9 mouse cellular contexts compared by ENCODE assay signal in the genomic region with DNA sequence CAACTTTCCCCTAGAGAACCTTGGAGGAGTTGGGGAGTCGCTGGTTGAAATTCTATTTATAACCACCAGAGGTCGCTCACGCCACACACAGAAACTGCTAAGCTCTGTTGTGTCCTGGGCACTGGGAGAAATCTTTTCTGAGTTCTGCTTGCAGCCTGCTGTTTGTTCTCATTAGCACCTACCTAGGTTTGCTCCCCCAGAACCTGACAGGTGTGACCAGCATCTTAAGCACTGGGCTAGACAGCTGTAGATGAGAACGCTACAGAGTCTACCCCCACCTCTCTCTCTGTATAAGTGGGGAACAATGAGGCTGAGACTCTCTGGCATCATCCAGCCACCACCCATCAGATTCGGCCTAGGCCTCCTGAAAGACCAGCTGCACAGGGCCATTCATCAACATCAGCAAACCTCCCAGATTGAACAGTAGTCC. TPM values are rescaled to one million over a fixed set of nuclear protein-coding genes. Genes with fewer than 3 reads are reported as not detected.
DNase-seq lines count a peak whose midpoint lies in the region; ATAC-seq and TF ChIP-seq lines count a peak whose summit lies in the region.
"Had no signal": no experiment of that assay in that cellular context is flagged by ENCODE, and none has a peak within 500 bp of the region (broad histone marks: within the 10 kb centered on the region; RNA-seq: fewer than 3 reads in every experiment).

No protein-coding gene starts in this region.

- no peak for TF ChIP-seq EP300 in heart, postnatal 0 days (IDR thresholded peaks at IDR 0.05; ENCODE audit: low read depth)
- TF ChIP-seq EP300 in stomach, postnatal 0 days (optimal IDR thresholded peaks at IDR 0.05): no peak

- no peak overlapping the region for H3K4me2 ChIP-seq in forebrain, embryonic 12.5 days
- no peak overlapping the region for H3K4me2 ChIP-seq in heart, postnatal 0 days (ENCODE audit: low read depth, low read length)
- no peak overlapping the region for H3K4me2 ChIP-seq in midbrain, embryonic 12.5 days (replicated peaks)
- no peak overlapping the region for H3K4me2 ChIP-seq in stomach, postnatal 0 days (replicated peaks; ENCODE audit: low read depth)

- 19% methylated on average over 5 of the region's 5 CpGs for WGBS in forebrain, embryonic 10.5 days
- WGBS in forebrain, embryonic 12.5 days: 9% methylated on average over 5 of the region's 5 CpGs
- 18% methylated on average over 5 of the region's 5 CpGs for WGBS in heart, postnatal 0 days
- WGBS in midbrain, embryonic 12.5 days: 17% methylated on average over 5 of the region's 5 CpGs
- 13% methylated on average over 5 of the region's 5 CpGs for WGBS in stomach, postnatal 0 days

- H3K4me1 ChIP-seq in forebrain, embryonic 10.5 days: no peaks in the 10 kb centered on the region
- no peaks in the 10 kb centered on the region for H3K4me1 ChIP-seq in forebrain, embryonic 12.5 days
- no peaks in the 10 kb centered on the region for H3K4me1 ChIP-seq in heart, postnatal 0 days (ENCODE audit: control insufficient read depth, insufficient read depth)
- H3K4me1 ChIP-seq in midbrain, embryonic 12.5 days: no peaks in the 10 kb centered on the region
- H3K4me1 ChIP-seq in stomach, postnatal 0 days (replicated peaks; ENCODE audit: control insufficient read depth, insufficient read depth): no peaks in the 10 kb centered on the region

- H3K27me3 ChIP-seq in forebrain, embryonic 10.5 days (ENCODE audit: poor library complexity, severe bottlenecking): no peaks in the 10 kb centered on the region
- H3K27me3 ChIP-seq in forebrain, embryonic 12.5 days: no peaks in the 10 kb centered on the region; the same call in 1 of the 2 replicates
- H3K27me3 ChIP-seq in heart, postnatal 0 days (ENCODE audit: control insufficient read depth, insufficient read depth, low read length): no peaks in the 10 kb centered on the region
- no peaks in the 10 kb centered on the region; the same call in 1 of the 2 replicates for H3K27me3 ChIP-seq in midbrain, embryonic 12.5 days
- H3K27me3 ChIP-seq in stomach, postnatal 0 days (ENCODE audit: control insufficient read depth, insufficient read depth, low read length): no peaks in the 10 kb centered on the region

- no peak overlapping the region for H3K4me3 ChIP-seq in forebrain, embryonic 10.5 days
- no peak overlapping the region for H3K4me3 ChIP-seq in forebrain, embryonic 12.5 days (replicated peaks)
- no peak overlapping the region for H3K4me3 ChIP-seq in heart, postnatal 0 days (ENCODE audit: low read depth, low read length)
- no peak overlapping the region for H3K4me3 ChIP-seq in midbrain, embryonic 12.5 days
- H3K4me3 ChIP-seq in stomach, postnatal 0 days (ENCODE audit: low read depth, low read length): no peak overlapping the region

- DNase-seq in forebrain, embryonic 10.5 days (ENCODE audit: extremely low spot score, low spot score): peak; percentile 56
- peak; percentile 66 for DNase-seq in CD4-positive helper T cell, adult 2 months (ENCODE audit: low read depth, low spot score)
- peak; percentile 66 to 71 for DNase-seq in cerebellum, postnatal 10 days
- peak; percentile 64 for DNase-seq in heart, postnatal 0 days (ENCODE audit: low spot score)
- DNase-seq in layer of hippocampus, postnatal 10 days (ENCODE audit: low spot score in 2 of 2): peak; percentile 54 to 65
- peak; percentile 34 for DNase-seq in stomach, postnatal 0 days (ENCODE audit: low spot score)

- H3K9me3 ChIP-seq in forebrain, embryonic 10.5 days: peaks cover 8% of the 10 kb centered on the region; the same call in 1 of the 2 replicates
- peaks cover 7% of the 10 kb centered on the region; the same call in 1 of the 2 replicates for H3K9me3 ChIP-seq in forebrain, embryonic 12.5 days
- peaks cover 11% of the 10 kb centered on the region; the same call in 1 of the 2 replicates for H3K9me3 ChIP-seq in heart, postnatal 0 days (replicated peaks; ENCODE audit: control insufficient read depth, low read length)
- H3K9me3 ChIP-seq in midbrain, embryonic 12.5 days: peaks cover 10% of the 10 kb centered on the region; the same call in 1 of the 2 replicates
- no peaks in the 10 kb centered on the region for H3K9me3 ChIP-seq in stomach, postnatal 0 days (ENCODE audit: control insufficient read depth, low read length)

- no peak for ATAC-seq in forebrain, embryonic 12.5 days (ENCODE audit: low FRiP score)
- ATAC-seq in heart, postnatal 0 days (ENCODE audit: insufficient read depth, low read depth): peak; percentile 47; the same call in 1 of the 2 replicates
- peak; percentile 60 for ATAC-seq in midbrain, embryonic 12.5 days (ENCODE audit: low FRiP score, low read depth)
- ATAC-seq in stomach, postnatal 0 days (ENCODE audit: low FRiP score, low TSS enrichment): peak; percentile 59; the same call in 1 of the 2 replicates

- H3K36me3 ChIP-seq in forebrain, embryonic 10.5 days (replicated peaks): no peaks in the 10 kb centered on the region
- H3K36me3 ChIP-seq in forebrain, embryonic 12.5 days (replicated peaks): no peaks in the 10 kb centered on the region
- no peaks in the 10 kb centered on the region for H3K36me3 ChIP-seq in heart, postnatal 0 days (replicated peaks; ENCODE audit: control insufficient read depth, insufficient read depth, low read length)
- H3K36me3 ChIP-seq in midbrain, embryonic 12.5 days: no peaks in the 10 kb centered on the region
- H3K36me3 ChIP-seq in stomach, postnatal 0 days (ENCODE audit: control insufficient read depth, insufficient read depth, low read length): no peaks in the 10 kb centered on the region

- H3K27ac ChIP-seq in forebrain, embryonic 10.5 days: 0 out of 2 replicates have a peak overlapping the region, but pooled peaks have one; percentile 17
- H3K27ac ChIP-seq in forebrain, embryonic 12.5 days: no peak overlapping the region
- H3K27ac ChIP-seq in heart, postnatal 0 days (ENCODE audit: low read depth): no peak overlapping the region
- H3K27ac ChIP-seq in midbrain, embryonic 12.5 days (replicated peaks): no peak overlapping the region; the same call in 1 of the 2 replicates
- H3K27ac ChIP-seq in stomach, postnatal 0 days (replicated peaks): no peak overlapping the region
- H3K27ac ChIP-seq: macrophage had no signal

- no peak overlapping the region for H3K9ac ChIP-seq in forebrain, embryonic 12.5 days
- no peak overlapping the region for H3K9ac ChIP-seq in heart, postnatal 0 days (replicated peaks; ENCODE audit: low read depth, low read length)
- H3K9ac ChIP-seq in midbrain, embryonic 12.5 days (replicated peaks): no peak overlapping the region
- no peak overlapping the region for H3K9ac ChIP-seq in stomach, postnatal 0 days (ENCODE audit: low read length)

- peak; percentile 79 for TF ChIP-seq CTCF in heart, postnatal 0 days (IDR thresholded peaks at IDR 0.05; ENCODE audit: low read depth)
- TF ChIP-seq CTCF in stomach, postnatal 0 days (IDR thresholded peaks at IDR 0.05; ENCODE audit: low read depth): peak; percentile 96

RNA-seq across cellular contexts. Expression of a gene that starts 17.1 kb away (rescaled TPM):
- 6.1 and 7.6 TPM in 2 replicates for polyA plus RNA-seq in forebrain, embryonic 10.5 days (2016; fragmentation: Nextera tagmentation; extraction: Ambion mirVana)
- 11.8 and 23.9 TPM in 2 replicates for polyA plus RNA-seq in forebrain, embryonic 12.5 days (2016; fragmentation: Nextera tagmentation; extraction: Ambion mirVana)
- 132 and 145 TPM in 2 replicates for total RNA-seq in heart, postnatal 0 days (2014; rRNA removed; ENCODE audit: low replicate concordance)
- 13.4 and 13.9 TPM in 2 replicates for polyA plus RNA-seq in heart, postnatal 0 days (2015; fragmentation: Nextera tagmentation; extraction: Ambion mirVana)
- 10 to 100 TPM; 84.6 to 85.9 TPM for total RNA-seq in layer of hippocampus, postnatal 10 days (2021)
- polyA plus RNA-seq in midbrain, embryonic 12.5 days (2016; fragmentation: Nextera tagmentation; extraction: Ambion mirVana): 22.3 and 24.4 TPM in 2 replicates
- polyA plus RNA-seq in stomach, postnatal 0 days (2015; fragmentation: Nextera tagmentation; extraction: Ambion mirVana): 19.6 and 24.8 TPM in 2 replicates
